Mouse (Mus musculus) C2C12 (cell line): ENCODE data around the gene Dagla. TPM values are rescaled to one million over a fixed set of nuclear protein-coding genes. Genes with fewer than 3 reads are reported as not detected.

ENCODE experiments used
- H3K27me3 ChIP-seq: one replicate; pipeline ENCODE4 v1.6.1; 2011; ENCODE audit not compliant: control insufficient read depth, insufficient read depth, insufficient read length
- H3K36me3 ChIP-seq: one replicate; pipeline ENCODE4 v1.6.1; 2011; ENCODE audit not compliant: control insufficient read depth, insufficient read depth
- H3K4me3 ChIP-seq: one replicate; pipeline ENCODE4 v1.5.1; 2011; ENCODE audit warnings: mild to moderate bottlenecking, control low read depth; ENCODE audit not compliant: poor library complexity, insufficient read depth, severe bottlenecking
- H3K79me2 ChIP-seq: one replicate; pipeline ENCODE4 v1.6.1; 2011; ENCODE audit not compliant: control insufficient read depth, insufficient read depth
- H3K79me3 ChIP-seq: one replicate; pipeline ENCODE4 v1.6.1; 2011; ENCODE audit warnings: low read depth, control low read depth
- H3ac ChIP-seq: one replicate; pipeline ENCODE3; 2011; ENCODE audit warnings: low read depth; ENCODE audit not compliant: control insufficient read depth, insufficient read length
- CEBPB ChIP-seq: IDR thresholded peaks from one replicate; pipeline ENCODE4 v1.6.1; 2011; ENCODE audit warnings: low read depth, mild to moderate bottlenecking, control low read depth, moderate library complexity
- CTCF ChIP-seq: IDR thresholded peaks from one replicate; pipeline ENCODE4 v1.5.1; 2011; ENCODE audit not compliant: control insufficient read depth, insufficient read depth, insufficient read length
- FOSL1 ChIP-seq: IDR thresholded peaks from one replicate; pipeline ENCODE4 v1.8.0; 2011; ENCODE audit warnings: mild to moderate bottlenecking, low read length; ENCODE audit not compliant: poor library complexity, insufficient read depth, severe bottlenecking
- MAX ChIP-seq: IDR thresholded peaks from one replicate; pipeline ENCODE4 v1.6.1; 2011; ENCODE audit warnings: mild to moderate bottlenecking, control low read depth
- MYOD1 ChIP-seq: IDR thresholded peaks from one replicate; pipeline ENCODE4 v1.6.1; 2011; ENCODE audit warnings: low read depth; ENCODE audit not compliant: control insufficient read depth, insufficient read length
- MYOG ChIP-seq: IDR thresholded peaks from one replicate; pipeline ENCODE4 v1.6.1; 2011; ENCODE audit not compliant: control insufficient read depth, insufficient read length; ENCODE audit errors: extremely low read depth
- USF1 ChIP-seq: IDR thresholded peaks from one replicate; pipeline ENCODE4 v1.6.1; 2011; ENCODE audit warnings: low read depth, mild to moderate bottlenecking, control low read depth, moderate library complexity
- long read RNA-seq, 2 experiments: library from polyadenylated mRNA; unstranded; transcript quantifications; one replicate each; pipeline ENCODE4 v2.0.0; 2019 to 2020
- polyA plus RNA-seq: library from polyadenylated mRNA; unstranded; fragments of >200 nt; fragmentation: generic; extraction: Trizol; gene quantifications from one replicate; pipeline ENCODE4 v1.2.1, GENCODE M21; 2012; ENCODE audit warnings: missing spikeins

Gene Dagla
- 8.3 TPM for polyA plus RNA-seq
- long read RNA-seq, experiment 1, partial matches to known transcripts: 0 of 2 reads
- long read RNA-seq, experiment 1, other reads (novel, unspliced or antisense): 2 of 2 reads
- long read RNA-seq, experiment 2, full-length matches to known transcripts: 4 of 13 reads
- long read RNA-seq, experiment 2, partial matches to known transcripts: 3 of 13 reads
- long read RNA-seq, experiment 2, other reads (novel, unspliced or antisense): 6 of 13 reads

- peak within 1 kb of the TSS; percentile 59 for H3K4me3 ChIP-seq
- H3K36me3 ChIP-seq: no peaks in the 10 kb centered on the region
- no peaks in the 10 kb centered on the region for H3K27me3 ChIP-seq
- H3K79me2 ChIP-seq: peaks cover 39% of the 10 kb centered on the region
- H3K79me3 ChIP-seq: peaks cover 23% of the 10 kb centered on the region
- H3ac ChIP-seq: peak within 1 kb of the TSS; percentile 72
- no peak for TF ChIP-seq MAX
- TF ChIP-seq CTCF: peak; percentile 99
- TF ChIP-seq FOSL1: no peak
- no peak for TF ChIP-seq CEBPB
Measured at GRCm38 (mm10) chr19:10304810-10305544, at the start of gene Dagla. Gene Dagla (minus strand): TSS chr19:10304877.

- H3K79me3 ChIP-seq: no peaks in the 10 kb centered on the region
- no peaks in the 10 kb centered on the region for H3K79me2 ChIP-seq
- no peak overlapping the region for H3ac ChIP-seq
- TF ChIP-seq CEBPB (no peak), MYOG (no peak), MYOD1 (no peak), CTCF (no peak), USF1 (no peak), MAX (no peak), FOSL1 (no peak)
- no peak overlapping the region for H3K4me3 ChIP-seq
- H3K36me3 ChIP-seq: no peaks in the 10 kb centered on the region
- H3K27me3 ChIP-seq: peaks cover 42% of the 10 kb centered on the region
Measured at GRCm38 (mm10) chr19:10352218-10352617, 47.5 kb upstream of the Dagla start.

DNA sequence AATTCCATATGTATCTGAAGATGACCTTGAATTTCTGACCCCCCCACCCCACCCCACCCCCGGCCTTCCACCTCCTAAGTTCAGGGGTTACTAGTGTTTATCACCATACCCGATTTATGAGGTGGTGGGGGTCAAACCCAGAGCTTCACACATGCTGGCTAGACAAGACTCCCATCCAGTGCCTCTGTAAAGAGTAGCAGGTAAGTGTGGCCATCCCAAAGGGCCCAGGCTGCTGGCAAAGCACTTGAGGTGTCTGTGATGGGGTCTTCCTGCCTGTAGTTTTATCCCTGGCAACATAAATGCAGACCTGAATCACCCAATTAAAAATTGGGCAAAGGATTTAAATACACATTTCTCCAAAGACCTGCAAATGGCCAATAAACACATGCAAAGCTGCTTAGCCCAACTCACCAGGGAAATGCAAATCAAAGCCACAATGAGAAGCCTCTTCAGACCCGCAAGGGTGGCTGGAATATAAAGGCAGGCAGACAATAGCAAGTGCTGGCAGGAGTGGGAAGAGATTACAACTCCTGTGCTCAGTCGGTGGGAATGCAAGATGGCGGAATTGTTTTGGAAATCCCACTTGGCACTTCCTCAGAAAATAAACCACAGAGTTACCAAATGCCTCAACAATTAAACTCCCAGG, 43.1 kb upstream of the Dagla start:
- Histone ChIP-seq H3ac (no peak overlapping the region), H3K79me2 (no peaks in the 10 kb centered on the region), H3K79me3 (no peaks in the 10 kb centered on the region), H3K27me3 (peaks cover 47% of the 10 kb centered on the region), H3K4me3 (no peak overlapping the region), H3K36me3 (no peaks in the 10 kb centered on the region)
- TF ChIP-seq CTCF: no peak
- TF ChIP-seq USF1: no peak
- no peak for TF ChIP-seq MAX
- no peak for TF ChIP-seq MYOG
- TF ChIP-seq FOSL1: no peak
- TF ChIP-seq MYOD1: no peak
- no peak for TF ChIP-seq CEBPB

DNA sequence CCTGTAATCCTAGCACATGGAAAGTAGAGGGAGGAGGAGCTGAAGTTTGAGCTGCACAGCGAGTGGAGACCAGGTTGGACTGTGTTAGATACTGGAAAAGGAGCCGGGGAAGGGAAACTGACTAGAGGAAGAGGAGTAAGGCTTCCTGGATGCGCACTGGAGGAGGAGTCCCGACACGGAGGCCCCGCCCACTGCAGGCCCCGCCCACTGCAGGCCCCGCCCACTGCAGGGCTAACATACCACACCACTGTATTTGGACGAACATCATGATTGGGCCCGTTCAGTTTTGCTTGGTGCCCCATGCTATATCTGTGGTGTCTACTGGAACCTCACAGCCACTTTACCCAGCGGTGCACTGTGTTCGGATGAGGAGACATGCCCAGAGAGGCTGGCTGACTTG, 41.0 kb upstream of the Dagla start:
- H3K79me2 ChIP-seq: no peaks in the 10 kb centered on the region
- no peak overlapping the region for H3ac ChIP-seq
- no peaks in the 10 kb centered on the region for H3K79me3 ChIP-seq
- TF ChIP-seq MAX (no peak), USF1 (no peak), CTCF (no peak), CEBPB (no peak), MYOG (no peak), MYOD1 (no peak), FOSL1 (no peak)
- H3K36me3 ChIP-seq: no peaks in the 10 kb centered on the region
- no peak overlapping the region for H3K4me3 ChIP-seq
- peaks cover 50% of the 10 kb centered on the region for H3K27me3 ChIP-seq

DNA sequence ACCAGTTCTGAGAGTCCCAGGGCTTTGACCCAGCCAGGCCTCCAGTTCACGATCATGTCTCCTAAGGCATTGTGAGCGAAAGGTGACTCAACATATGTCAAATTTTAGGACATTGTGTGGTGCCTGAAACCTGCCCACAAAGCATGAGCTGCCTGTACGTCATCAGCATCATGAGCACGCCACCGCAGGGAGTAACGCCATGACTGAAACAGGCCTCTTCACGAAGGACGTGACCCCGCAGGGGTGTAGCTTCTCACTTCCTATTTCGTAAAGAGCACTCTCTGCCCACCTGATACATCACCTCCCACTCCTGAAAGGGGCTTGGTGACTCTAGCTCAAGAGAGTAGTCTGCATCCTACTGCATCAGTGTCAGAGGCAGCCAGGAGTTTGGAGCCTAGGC, 39.2 kb upstream of the Dagla start:
- Histone ChIP-seq H3K79me2 (no peaks in the 10 kb centered on the region), H3K79me3 (no peaks in the 10 kb centered on the region), H3K27me3 (peaks cover 63% of the 10 kb centered on the region), H3K36me3 (no peaks in the 10 kb centered on the region), H3K4me3 (no peak overlapping the region), H3ac (no peak overlapping the region)
- TF ChIP-seq MYOG (no peak), MAX (no peak), CTCF (no peak), FOSL1 (no peak), USF1 (no peak), MYOD1 (no peak), CEBPB (no peak)
